Mouse (Mus musculus): ENCODE measurements around the gene Fcer1g.

Gene Fcer1g

GRCm38 (mm10) chr1:171187851-171188700 is 46.1 kb downstream of the Fcer1g start:
- in situ Hi-C loops (cut with MboI, MseI): no loop called here

GRCm38 (mm10) chr1:171185655-171186054 is 48.5 kb downstream of the Fcer1g start:
- in situ Hi-C loops (cut with MboI, MseI): no loop called here

- in situ Hi-C loops (cut with MboI, MseI): no loop called here
Measured at GRCm38 (mm10) chr1:171184314-171184713, 49.9 kb downstream of the Fcer1g start.

- in situ Hi-C loops (cut with MboI, MseI): no loop called here
Measured at GRCm38 (mm10) chr1:171183620-171184019, 50.5 kb downstream of the Fcer1g start.

- in situ Hi-C loops (cut with MboI, MseI): no loop called here
Measured at GRCm38 (mm10) chr1:171183025-171183424, 51.1 kb downstream of the Fcer1g start.

Measured in T-helper 2 cell (primary cell).